ENCODE assay signal across 14 mouse cellular contexts in genomic region chr11:42501166-42501565, GRCm38 (mm10).
"Had no signal": no experiment of that assay in that cellular context is flagged by ENCODE, and none has a peak within 500 bp of the region (broad histone marks: within the 10 kb centered on the region; RNA-seq: fewer than 3 reads in every experiment).

No protein-coding gene starts in this region.

- H3K9me3 ChIP-seq: limb, embryonic 10.5 days; liver, embryonic 15.5 days; midbrain, embryonic 10.5 days; neural tube, embryonic 13.5 days had no signal

- DNase-seq: kidney, adult 18-20 months; kidney, postnatal 36 days; lung, adult 2 months; lung, postnatal 36 days; thymus, postnatal 4 days had no signal

- H3K9ac ChIP-seq: liver, embryonic 15.5 days; neural tube, embryonic 13.5 days had no signal

- H3K27ac ChIP-seq: layer of hippocampus, adult 2 months; limb, embryonic 10.5 days; liver, embryonic 15.5 days; midbrain, embryonic 10.5 days; neural tube, embryonic 13.5 days; stomach, postnatal 0 days had no signal

- H3K27me3 ChIP-seq: liver, embryonic 15.5 days; neural tube, embryonic 13.5 days had no signal

- H3K4me1 ChIP-seq: limb, embryonic 10.5 days; liver, embryonic 15.5 days; midbrain, embryonic 10.5 days; neural tube, embryonic 13.5 days had no signal

- H3K4me3 ChIP-seq: layer of hippocampus, adult 2 months; limb, embryonic 10.5 days; liver, embryonic 15.5 days; midbrain, embryonic 10.5 days; neural tube, embryonic 13.5 days had no signal

- H3K4me2 ChIP-seq: liver, embryonic 11.5 days; liver, embryonic 15.5 days; neural tube, embryonic 13.5 days had no signal

- ATAC-seq: lung, postnatal 0 days; midbrain, embryonic 16.5 days had no signal

- H3K36me3 ChIP-seq: limb, embryonic 10.5 days; liver, embryonic 15.5 days; midbrain, embryonic 10.5 days; neural tube, embryonic 13.5 days had no signal
